Mouse (Mus musculus) intestine, embryonic 16.5 days (tissue): ENCODE measurements at regions not wholly inside any gene's neighbourhood (a gene's known extent, or its start where the extent isn't known, plus 50 kb on each side); places are given as distances from the start of the nearest gene placed in this dataset.
A peak's percentile ranks its signal among the peaks of the same experiment; 100 is the strongest.

Source experiments
- ATAC-seq: fragments of 200-750 bp; cut with Nextera tagmentation; 2 replicates; pipeline ENCODE4 v1.8.0; 2017; ENCODE audit warnings: moderate TSS enrichment, moderate library complexity
- H3K27ac ChIP-seq: fragments of 300-500 bp; sonication (generic); 2 replicates; pipeline ENCODE4 v1.5.1; 2014; ENCODE audit warnings: mild to moderate bottlenecking, low read length
- H3K27me3 ChIP-seq: fragments of 300-500 bp; sonication (generic); replicated peaks from 2 replicates; pipeline ENCODE4 v1.6.1; 2014; ENCODE audit warnings: low read length, control low read depth, mixed read lengths; ENCODE audit not compliant: control insufficient read depth, insufficient read depth
- H3K36me3 ChIP-seq: fragments of 300-500 bp; sonication (generic); 2 replicates; pipeline ENCODE4 v1.6.1; 2014; ENCODE audit warnings: low read length, control low read depth; ENCODE audit not compliant: control insufficient read depth, insufficient read depth
- H3K4me1 ChIP-seq: fragments of 300-500 bp; sonication (generic); 2 replicates; pipeline ENCODE4 v1.6.1; 2014; ENCODE audit warnings: low read length, control low read depth, mixed read lengths; ENCODE audit not compliant: control insufficient read depth, insufficient read depth
- H3K4me2 ChIP-seq: fragments of 300-500 bp; sonication (generic); 2 replicates; pipeline ENCODE4 v1.6.1; 2014; ENCODE audit warnings: low read depth, low read length, control low read depth
- H3K4me3 ChIP-seq: fragments of 300-500 bp; sonication (generic); 2 replicates; pipeline ENCODE4 v1.5.1; 2014; ENCODE audit warnings: mild to moderate bottlenecking, low read length
- H3K9ac ChIP-seq: fragments of 300-500 bp; sonication (generic); 2 replicates; pipeline ENCODE4 v1.6.1; 2014; ENCODE audit warnings: low read depth, low read length
- H3K9me3 ChIP-seq: fragments of 300-500 bp; sonication (generic); 2 replicates; pipeline ENCODE4 v1.6.1; 2016; ENCODE audit warnings: low read length, control low read depth; ENCODE audit not compliant: control insufficient read depth
- WGBS: fragments of 180-500 bp; shearing (Covaris S2); extraction: QIAGEN DNeasy Blood & Tissue Kit; methylation state at CpG from one replicate; pipeline ENCODE4 v1.1.7; 2014; 5-methylcytosine and 5-hydroxymethylcytosine counted together

DNA sequence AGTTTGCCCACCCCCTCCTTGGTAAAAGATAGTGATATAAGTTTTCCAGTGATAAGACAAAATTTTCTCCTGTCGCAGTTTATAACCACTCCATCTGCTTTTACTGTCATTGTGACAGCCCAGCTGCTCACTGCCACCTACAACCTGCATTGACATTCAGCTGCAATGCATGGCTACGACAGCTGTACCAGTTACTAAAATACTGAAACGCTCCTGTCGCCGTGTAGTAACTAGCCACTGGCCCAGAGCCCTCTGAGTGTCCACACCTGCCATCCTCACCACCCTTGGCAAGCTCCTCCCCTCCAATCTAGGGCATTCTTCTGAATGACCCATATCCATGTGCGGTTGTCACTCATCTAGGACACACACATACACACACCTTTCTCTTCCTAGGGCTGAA, 286.2 kb downstream of the Bcor start:
- no peak overlapping the region for H3K4me3 ChIP-seq
- H3K4me1 ChIP-seq: no peaks in the 10 kb centered on the region
- H3K4me2 ChIP-seq: no peak overlapping the region
- no peaks in the 10 kb centered on the region for H3K36me3 ChIP-seq
- no peak for ATAC-seq
- no peaks in the 10 kb centered on the region for H3K27me3 ChIP-seq
- H3K9ac ChIP-seq: no peak overlapping the region
- no peaks in the 10 kb centered on the region for H3K9me3 ChIP-seq
- no peak overlapping the region for H3K27ac ChIP-seq
- 85% methylated on average over 6 of the region's 6 CpGs for WGBS

- Histone ChIP-seq H3K9me3 (no peaks in the 10 kb centered on the region), H3K36me3 (no peaks in the 10 kb centered on the region), H3K27ac (no peak overlapping the region), H3K27me3 (0 out of 2 replicates have a peak, but pooled peaks cover 1% of the 10 kb centered on the region), H3K4me2 (no peak overlapping the region), H3K9ac (no peak overlapping the region), H3K4me3 (no peak overlapping the region), H3K4me1 (no peaks in the 10 kb centered on the region)
- 77% methylated on average over 7 of the region's 7 CpGs for WGBS
- ATAC-seq: no peak
Observed at GRCm38 (mm10) chrX:11876636-11877035, 283.5 kb downstream of the Bcor start.

- Histone ChIP-seq H3K4me2 (no peak overlapping the region), H3K9ac (no peak overlapping the region), H3K27me3 (0 out of 2 replicates have a peak, but pooled peaks cover 2% of the 10 kb centered on the region), H3K36me3 (no peaks in the 10 kb centered on the region), H3K4me3 (no peak overlapping the region), H3K9me3 (no peaks in the 10 kb centered on the region), H3K27ac (no peak overlapping the region), H3K4me1 (no peaks in the 10 kb centered on the region)
- WGBS: 71% methylated on average over 8 of the region's 8 CpGs
- no peak for ATAC-seq
Observed at GRCm38 (mm10) chrX:11878028-11878427, 282.1 kb downstream of the Bcor start.

- Histone ChIP-seq H3K9me3 (no peaks in the 10 kb centered on the region), H3K27me3 (0 out of 2 replicates have a peak, but pooled peaks cover 2% of the 10 kb centered on the region), H3K36me3 (no peaks in the 10 kb centered on the region), H3K4me3 (no peak overlapping the region), H3K27ac (no peak overlapping the region), H3K9ac (no peak overlapping the region), H3K4me2 (no peak overlapping the region), H3K4me1 (no peaks in the 10 kb centered on the region)
- 74% methylated on average over 1 of the region's 1 CpGs for WGBS
- ATAC-seq: no peak
Observed at GRCm38 (mm10) chrX:11880972-11881371, 279.2 kb downstream of the Bcor start.

- Histone ChIP-seq H3K9ac (no peak overlapping the region), H3K9me3 (no peaks in the 10 kb centered on the region), H3K4me2 (no peak overlapping the region), H3K36me3 (no peaks in the 10 kb centered on the region), H3K27me3 (0 out of 2 replicates have a peak, but pooled peaks cover 2% of the 10 kb centered on the region), H3K27ac (no peak overlapping the region), H3K4me3 (no peak overlapping the region), H3K4me1 (no peaks in the 10 kb centered on the region)
- no peak for ATAC-seq
- 61% methylated on average over 10 of the region's 10 CpGs for WGBS
Observed at GRCm38 (mm10) chrX:11883738-11884716, 276.1 kb downstream of the Bcor start.

DNA sequence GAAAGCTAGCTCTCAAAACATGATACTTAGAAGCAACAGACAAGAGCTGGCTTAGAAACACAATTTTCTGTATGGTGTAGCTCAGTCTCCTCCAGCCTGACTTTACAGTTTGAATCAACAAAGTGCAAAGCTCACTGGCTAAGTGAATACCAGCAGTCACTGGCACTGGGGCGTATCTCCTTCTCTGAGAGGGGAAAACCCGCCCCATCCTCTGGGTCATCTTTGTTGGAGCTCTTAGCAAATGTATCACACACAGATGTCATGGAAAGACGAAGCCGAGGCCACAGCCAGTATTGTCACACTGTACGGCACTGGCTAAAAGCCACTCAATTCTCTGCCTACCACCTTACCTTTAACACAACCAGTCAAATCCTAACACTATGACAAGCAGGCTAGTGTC, 267.8 kb downstream of the Bcor start:
- Histone ChIP-seq H3K27ac (no peak overlapping the region), H3K4me2 (no peak overlapping the region), H3K9ac (no peak overlapping the region), H3K9me3 (no peaks in the 10 kb centered on the region), H3K4me3 (no peak overlapping the region), H3K36me3 (no peaks in the 10 kb centered on the region), H3K4me1 (0 out of 2 replicates have a peak, but pooled peaks cover 4% of the 10 kb centered on the region), H3K27me3 (no peaks in the 10 kb centered on the region)
- 83% methylated on average over 5 of the region's 5 CpGs for WGBS
- ATAC-seq: no peak

GRCm38 (mm10) chrX:11893606-11894279, 266.4 kb downstream of the Bcor start:
- ATAC-seq: peak; percentile 64
- H3K36me3 ChIP-seq: no peaks in the 10 kb centered on the region
- WGBS: 30% methylated on average over 9 of the region's 10 CpGs
- no peak overlapping the region for H3K4me3 ChIP-seq
- no peaks in the 10 kb centered on the region for H3K9me3 ChIP-seq
- no peaks in the 10 kb centered on the region for H3K27me3 ChIP-seq
- H3K27ac ChIP-seq: 0 out of 2 replicates have a peak overlapping the region, but pooled peaks have one; percentile 8
- H3K9ac ChIP-seq: no peak overlapping the region
- 0 out of 2 replicates have a peak, but pooled peaks cover 4% of the 10 kb centered on the region for H3K4me1 ChIP-seq
- H3K4me2 ChIP-seq: no peak overlapping the region

DNA sequence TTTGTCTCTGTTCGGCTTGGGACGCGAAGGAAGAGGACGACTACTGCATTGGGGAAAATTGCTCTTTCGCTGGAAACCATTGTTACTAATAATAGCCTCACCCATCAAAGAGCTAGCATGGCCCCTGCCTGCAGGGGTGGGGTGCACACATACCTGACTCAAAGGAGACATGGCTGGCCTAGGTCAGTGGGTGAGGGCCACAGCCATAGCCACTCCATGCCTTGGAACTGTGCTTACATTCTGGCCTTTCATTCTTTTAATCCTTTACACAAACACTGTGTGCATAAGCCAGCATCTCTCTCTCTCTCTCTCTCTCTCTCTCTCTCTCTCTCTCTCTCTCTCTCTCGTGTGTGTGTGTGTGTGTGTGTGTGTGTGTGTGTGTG, 265.9 kb downstream of the Bcor start:
- ATAC-seq: peak; percentile 26; the same call in 1 of the 2 replicates
- 22% methylated on average over 6 of the region's 6 CpGs for WGBS
- Histone ChIP-seq H3K4me1 (0 out of 2 replicates have a peak, but pooled peaks cover 4% of the 10 kb centered on the region), H3K27me3 (no peaks in the 10 kb centered on the region), H3K4me3 (no peak overlapping the region), H3K4me2 (no peak overlapping the region), H3K9me3 (no peaks in the 10 kb centered on the region), H3K9ac (no peak overlapping the region), H3K27ac (0 out of 2 replicates have a peak overlapping the region, but pooled peaks have one; percentile 8), H3K36me3 (no peaks in the 10 kb centered on the region)

- Histone ChIP-seq H3K27ac (no peak overlapping the region), H3K9me3 (no peaks in the 10 kb centered on the region), H3K36me3 (no peaks in the 10 kb centered on the region), H3K4me1 (0 out of 2 replicates have a peak, but pooled peaks cover 4% of the 10 kb centered on the region), H3K4me2 (no peak overlapping the region), H3K27me3 (no peaks in the 10 kb centered on the region), H3K4me3 (no peak overlapping the region), H3K9ac (no peak overlapping the region)
- no peak for ATAC-seq
- WGBS: 35% methylated on average over 5 of the region's 5 CpGs
Observed at GRCm38 (mm10) chrX:11895396-11895795, 264.8 kb downstream of the Bcor start.
